Mouse (Mus musculus) urinary bladder, postnatal 4 days (tissue): ENCODE measurements around the gene Csnk2b.

Experiments used
- DNase-seq, 2 experiments: peaks; one replicate each; pipeline ENCODE4 v3.0.0; 2021 to 2022; ENCODE audit warnings: low spot score in 2 of 2

Gene Csnk2b

DNA sequence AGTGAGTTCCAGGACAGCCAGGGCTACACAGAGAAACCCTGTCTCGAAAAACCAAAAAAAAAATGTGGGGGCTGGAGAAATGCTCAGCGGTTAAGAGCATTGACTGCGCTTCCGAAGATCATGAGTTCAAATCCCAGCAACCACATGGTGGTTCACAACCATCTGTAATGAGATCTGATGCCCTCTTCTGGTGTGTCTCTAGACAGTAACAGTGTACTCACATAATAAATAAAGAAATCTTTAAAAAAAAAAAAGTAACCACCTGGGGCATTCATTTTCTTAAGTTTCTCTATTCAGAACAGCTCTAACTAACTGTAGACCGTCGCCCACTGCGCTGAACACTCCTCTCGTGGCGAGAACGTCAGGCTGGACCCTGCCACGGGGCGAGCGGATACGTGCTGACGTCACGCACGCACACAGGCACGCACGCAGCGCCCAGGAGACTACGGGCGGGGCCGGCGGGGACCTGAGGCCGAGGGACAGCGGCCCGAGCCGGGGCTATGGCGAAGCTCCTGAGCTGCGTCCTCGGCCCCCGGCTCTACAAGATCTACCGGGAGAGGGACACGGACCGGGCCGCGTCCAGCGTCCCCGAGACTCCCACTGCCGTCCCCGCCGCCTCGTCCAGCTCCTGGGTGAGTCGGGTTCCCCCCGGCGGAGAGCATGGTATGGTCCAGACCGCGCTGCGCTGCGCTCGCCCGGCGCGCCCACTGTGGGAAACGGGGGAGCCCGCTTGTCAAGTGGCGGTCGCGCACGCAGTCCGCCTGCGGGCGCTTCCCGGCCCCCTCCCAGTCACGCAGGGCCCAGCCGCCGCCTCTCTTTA, 32.8 kb downstream of the Csnk2b start, which contains the start of gene Abhd16a:
Gene Abhd16a (plus strand): TSS at position 439 of the 820 bp plus-strand sequence.
- DNase-seq = peak; percentile 93 to 94

DNA sequence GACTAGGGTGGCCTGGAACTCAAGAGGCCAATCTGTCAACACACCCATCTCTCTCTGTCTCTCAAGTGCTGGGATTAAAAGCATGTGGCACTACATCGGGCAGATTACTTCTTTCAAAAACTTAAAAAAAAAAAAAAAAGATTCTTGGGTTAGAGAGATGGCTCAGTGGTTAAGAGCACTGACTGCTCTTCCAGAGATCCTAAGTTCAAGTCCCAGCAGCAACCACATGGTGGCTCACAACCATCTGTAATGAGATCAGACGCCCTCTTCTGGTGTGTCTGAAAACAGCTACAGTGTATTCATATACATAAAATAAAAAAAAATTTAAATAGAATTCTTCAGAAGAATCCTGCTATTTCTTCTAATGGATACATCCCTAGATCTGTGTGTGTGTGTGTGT, 33.7 kb downstream of the Csnk2b start:
- DNase-seq = no peak

- DNase-seq = no peak
Measured at GRCm38 (mm10) chr17:35085208-35085865, 36.5 kb downstream of the Csnk2b start, which contains the start of gene Ly6g6f. Gene Ly6g6f (minus strand): TSS chr17:35085610.

GRCm38 (mm10) chr17:35083929-35084497, 37.8 kb downstream of the Csnk2b start:
- no peak for DNase-seq

GRCm38 (mm10) chr17:35082841-35083576, 38.8 kb downstream of the Csnk2b start:
- no peak for DNase-seq

GRCm38 (mm10) chr17:35080710-35081109, 41.1 kb downstream of the Csnk2b start:
- no peak for DNase-seq

GRCm38 (mm10) chr17:35080248-35080647, 41.6 kb downstream of the Csnk2b start:
- DNase-seq = no peak

DNA sequence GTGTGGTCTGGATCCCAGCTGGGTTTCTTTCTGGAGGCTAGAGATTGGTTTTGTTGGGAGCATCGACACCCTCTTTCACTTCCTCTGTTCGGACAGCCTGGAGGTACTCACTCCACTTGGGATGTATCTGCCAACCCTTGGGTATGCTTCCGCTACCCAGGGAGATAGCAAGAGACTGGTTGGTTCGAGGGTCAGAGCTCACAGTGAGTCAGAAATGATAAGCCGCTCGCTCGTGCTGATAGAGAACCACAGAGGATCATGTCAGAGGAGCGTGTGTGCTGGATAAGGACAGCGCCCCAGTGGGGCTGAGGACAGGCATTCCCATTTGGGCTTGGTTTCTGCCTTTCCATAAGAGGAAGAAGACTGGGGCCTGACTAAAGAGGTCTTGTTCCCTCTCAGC, 42.1 kb downstream of the Csnk2b start:
- no peak for DNase-seq

- peak in 1 of 2 experiments; percentile 47 for DNase-seq
Measured at GRCm38 (mm10) chr17:35077786-35078233, 44.0 kb downstream of the Csnk2b start, which contains the start of gene Ly6g6d. Gene Ly6g6d (minus strand): TSS chr17:35078065.

- DNase-seq = no peak
Measured at GRCm38 (mm10) chr17:35077285-35077684, 44.6 kb downstream of the Csnk2b start.

DNA sequence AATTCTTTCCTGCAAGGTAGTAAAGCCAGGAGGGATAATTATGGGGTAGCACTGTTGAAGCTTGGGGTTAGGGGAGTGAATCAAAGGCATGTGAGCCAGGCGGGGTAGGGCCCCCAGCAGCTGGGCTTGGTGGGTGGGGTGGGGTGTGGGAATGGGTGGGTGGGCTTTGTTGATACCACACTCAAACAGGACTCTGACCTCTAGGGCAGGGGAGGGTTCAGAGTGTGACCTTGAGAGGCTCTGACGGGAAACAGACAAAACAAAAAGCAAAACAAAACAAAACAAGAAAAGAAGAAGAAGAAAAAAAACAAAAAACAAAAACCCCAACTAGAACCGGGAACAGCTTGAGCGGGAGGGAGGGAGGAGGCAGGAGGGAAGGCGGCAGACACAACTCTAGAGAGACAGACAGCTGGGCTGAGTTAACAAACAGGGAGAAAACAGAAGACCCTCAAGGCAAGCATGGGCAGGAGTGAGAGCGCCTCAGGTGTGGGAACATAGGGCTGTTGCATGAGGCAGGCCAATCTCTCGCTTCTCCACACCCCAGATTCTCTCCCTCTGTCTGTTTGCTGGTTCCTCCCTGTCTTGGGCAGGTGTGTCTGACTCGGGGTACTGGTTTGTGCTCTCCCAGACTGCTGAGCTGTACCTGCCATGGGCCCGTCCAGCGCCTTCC, 45.2 kb downstream of the Csnk2b start, which contains the start of gene Ly6g6e:
Gene Ly6g6e (plus strand): TSS at position 396 of the 670 bp plus-strand sequence.
- DNase-seq = no peak

DNA sequence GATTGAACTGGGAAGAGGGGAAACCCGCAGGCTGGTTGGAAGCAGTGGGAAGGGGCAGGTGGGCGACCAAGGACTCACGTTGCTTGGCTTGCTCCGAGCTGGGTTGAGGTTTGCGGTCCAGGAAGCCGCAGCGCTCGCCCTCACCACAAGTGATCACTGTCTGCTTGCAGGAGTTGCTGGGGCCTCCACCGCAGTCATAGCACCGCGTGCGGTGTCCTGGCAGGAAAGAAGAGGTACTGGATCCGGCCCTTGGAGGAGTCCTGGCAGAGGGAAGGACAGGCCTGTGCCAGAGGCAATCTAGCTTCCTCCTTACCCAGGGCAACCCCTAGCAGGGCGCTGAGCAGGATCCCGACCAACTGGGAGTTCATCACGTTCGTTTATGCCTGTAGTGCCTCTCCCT, 47.8 kb downstream of the Csnk2b start:
- no peak for DNase-seq

DNA sequence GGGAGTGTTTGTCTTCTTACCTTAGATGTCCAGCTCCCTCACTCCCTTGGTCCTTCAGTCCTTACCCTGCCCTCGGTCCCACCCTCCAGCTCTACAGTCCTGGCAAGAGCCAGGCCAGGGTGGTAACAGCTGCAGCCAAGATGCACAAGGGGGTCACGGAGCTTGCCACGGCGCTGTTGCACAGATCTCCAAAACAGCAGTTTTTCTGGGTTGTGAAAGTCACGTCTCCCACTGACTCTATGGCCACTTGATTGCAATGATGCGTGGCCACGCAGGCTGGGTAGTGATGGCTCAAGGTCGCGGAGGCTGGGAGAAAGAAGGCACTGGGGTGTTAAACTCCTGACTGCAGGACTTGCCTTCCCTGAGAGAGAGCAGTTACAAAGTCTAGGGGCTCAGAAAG, 50.4 kb downstream of the Csnk2b start:
- DNase-seq = no peak

GRCm38 (mm10) chr17:35070556-35071229, 51.2 kb downstream of the Csnk2b start:
- no peak for DNase-seq

DNA sequence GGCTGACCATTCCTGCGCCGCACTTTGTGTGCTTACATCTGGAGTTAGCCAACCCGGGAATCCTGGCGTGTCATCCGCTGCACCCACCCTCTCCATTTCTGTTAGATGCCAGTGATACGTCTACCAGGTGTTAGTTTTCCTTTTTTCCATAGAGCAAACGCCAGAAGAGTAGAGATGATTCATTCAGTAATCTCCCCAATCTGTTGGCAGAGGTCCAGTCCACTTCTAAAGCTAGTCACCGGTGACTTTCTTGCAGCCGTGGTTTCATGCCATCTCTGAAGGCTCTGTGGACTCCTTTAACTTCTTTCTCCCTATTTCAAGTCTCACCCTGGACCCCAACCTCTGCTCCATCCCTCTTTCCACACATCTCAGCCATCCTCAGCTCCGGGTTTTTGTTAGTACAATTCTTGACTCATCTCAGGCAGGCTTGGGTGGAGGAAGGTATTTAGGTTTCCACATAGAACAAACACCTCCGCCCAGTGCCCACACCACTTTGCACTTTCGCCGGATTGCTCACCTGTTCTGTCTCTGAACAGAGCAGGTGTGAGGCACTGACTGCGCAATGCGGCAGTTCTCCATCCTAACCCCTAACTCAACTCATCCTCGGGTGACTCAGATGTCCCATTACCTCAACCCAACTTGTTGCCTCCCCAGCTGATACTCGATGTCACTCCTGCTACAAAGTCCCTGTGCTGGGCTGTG, 53.5 kb downstream of the Csnk2b start:
- DNase-seq = no peak
